Mouse (Mus musculus): ENCODE measurements at regions not wholly inside any gene's neighbourhood (a gene's known extent, or its start where the extent isn't known, plus 50 kb on each side); places are given as distances from the start of the nearest gene placed in this dataset.
A peak's percentile ranks its signal among the peaks of the same experiment; 100 is the strongest.

DNA sequence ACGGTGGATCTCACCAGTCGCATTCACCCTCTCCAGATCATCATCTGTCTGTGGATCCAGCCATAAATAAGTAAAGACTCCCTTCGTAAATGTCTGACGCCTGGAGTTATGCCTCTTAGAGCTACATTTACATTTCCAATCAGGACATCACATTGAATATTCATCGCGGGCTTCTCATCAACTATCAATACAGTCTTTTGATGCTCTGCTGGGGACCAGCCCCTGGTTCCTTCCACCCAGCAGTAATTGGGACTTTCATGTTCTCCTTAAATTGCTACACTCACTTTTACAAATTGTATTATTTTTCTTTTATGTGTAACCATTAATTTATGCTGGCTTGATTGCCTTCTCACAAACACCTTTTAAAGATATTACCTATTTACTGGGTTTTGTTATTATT, 125.7 kb upstream of the Cnr1 start:
- Histone ChIP-seq H3K4me1 (replicated peaks) (no peaks in the 10 kb centered on the region), H3K9me3 (no peaks in the 10 kb centered on the region), H3K4me3 (replicated peaks) (no peak overlapping the region), H3K27me3 (no peaks in the 10 kb centered on the region), H3K4me2 (no peak overlapping the region), H3K36me3 (no peaks in the 10 kb centered on the region), H3K27ac (no peak overlapping the region), H3K9ac (replicated peaks) (no peak overlapping the region)
- 88% methylated on average over 6 of the region's 6 CpGs for WGBS
- no peak for ATAC-seq (ENCODE audit: insufficient number of reproducible peaks, insufficient read depth, low FRiP score, low TSS enrichment, low read depth)

DNA sequence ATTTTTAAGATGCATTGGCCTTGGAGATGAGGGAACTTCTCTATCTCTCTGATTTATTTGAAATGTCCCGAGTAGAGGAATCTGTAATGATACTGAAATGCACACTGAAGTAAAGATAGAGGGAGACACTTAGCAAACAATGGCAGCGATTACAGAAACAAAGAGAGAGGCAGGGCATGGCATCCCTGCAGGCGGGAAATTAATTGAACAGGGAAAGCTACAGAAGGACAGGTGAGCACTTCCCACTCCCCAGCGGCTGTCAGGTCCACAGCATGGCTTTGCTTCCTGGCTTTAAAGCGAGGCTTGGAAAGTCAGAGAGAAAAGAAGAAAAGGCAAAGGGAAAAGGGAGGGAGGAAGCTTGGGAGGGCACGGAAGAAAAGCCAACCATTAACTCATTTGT, 125.3 kb upstream of the Cnr1 start:
- no peaks in the 10 kb centered on the region for H3K4me1 ChIP-seq (replicated peaks)
- ATAC-seq (ENCODE audit: insufficient number of reproducible peaks, insufficient read depth, low FRiP score, low TSS enrichment, low read depth), result no peak
- no peaks in the 10 kb centered on the region for H3K9me3 ChIP-seq
- H3K27me3 ChIP-seq, result no peaks in the 10 kb centered on the region
- H3K4me3 ChIP-seq (replicated peaks), result no peak overlapping the region
- no peak overlapping the region for H3K27ac ChIP-seq
- WGBS, result 49% methylated on average over 6 of the region's 6 CpGs
- H3K4me2 ChIP-seq, result no peak overlapping the region
- no peaks in the 10 kb centered on the region for H3K36me3 ChIP-seq
- H3K9ac ChIP-seq (replicated peaks), result no peak overlapping the region

DNA sequence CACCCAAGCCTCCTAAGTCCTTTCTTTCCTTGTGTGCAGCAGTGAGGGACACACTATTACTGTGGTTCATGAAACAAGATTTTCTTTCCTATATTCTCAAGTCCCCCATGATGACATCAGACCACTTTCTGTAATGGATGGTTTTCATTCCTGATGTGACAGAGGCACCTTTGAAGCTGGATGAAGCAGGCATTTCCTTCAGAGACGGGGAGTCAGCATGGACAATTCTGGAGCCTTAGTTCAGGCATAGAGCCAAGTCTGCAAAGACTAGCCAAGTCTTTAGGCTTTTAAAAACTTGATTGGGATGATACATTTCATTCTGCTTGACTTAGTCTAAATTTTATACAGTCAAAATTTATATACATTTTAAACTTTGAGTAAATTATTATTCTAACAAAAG, 124.6 kb upstream of the Cnr1 start:
- H3K27me3 ChIP-seq, result no peaks in the 10 kb centered on the region
- H3K9me3 ChIP-seq, result no peaks in the 10 kb centered on the region
- no peaks in the 10 kb centered on the region for H3K4me1 ChIP-seq (replicated peaks)
- H3K27ac ChIP-seq, result no peak overlapping the region
- 59% methylated on average over 1 of the region's 1 CpGs for WGBS
- no peak overlapping the region for H3K4me2 ChIP-seq
- no peak overlapping the region for H3K4me3 ChIP-seq (replicated peaks)
- no peaks in the 10 kb centered on the region for H3K36me3 ChIP-seq
- no peak for ATAC-seq (ENCODE audit: insufficient number of reproducible peaks, insufficient read depth, low FRiP score, low TSS enrichment, low read depth)
- no peak overlapping the region for H3K9ac ChIP-seq (replicated peaks)

DNA sequence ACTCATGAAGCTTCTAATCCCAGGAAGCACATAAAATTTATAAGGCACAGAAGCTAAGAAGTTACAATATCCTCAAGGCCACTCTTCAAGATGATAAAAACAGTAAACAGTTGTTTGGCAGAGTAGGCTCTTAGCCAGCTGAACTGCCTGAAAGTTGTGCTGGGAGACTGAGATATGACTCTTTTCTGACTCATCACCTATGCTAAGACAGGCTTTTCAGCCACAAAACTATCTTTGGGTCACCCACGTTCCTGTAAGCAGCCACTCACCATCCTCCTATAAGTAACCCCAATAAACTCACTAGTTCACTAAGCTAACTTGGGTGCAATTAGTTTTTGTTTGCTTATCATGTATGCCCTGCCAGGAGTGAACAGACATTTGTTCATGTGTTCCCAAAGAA, 112.1 kb upstream of the Cnr1 start:
- Histone ChIP-seq H3K9me3 (no peaks in the 10 kb centered on the region), H3K4me2 (no peak overlapping the region), H3K4me1 (replicated peaks) (no peaks in the 10 kb centered on the region), H3K36me3 (no peaks in the 10 kb centered on the region), H3K4me3 (replicated peaks) (no peak overlapping the region), H3K9ac (replicated peaks) (no peak overlapping the region), H3K27ac (no peak overlapping the region), H3K27me3 (no peaks in the 10 kb centered on the region)
- WGBS, result 71% methylated on average over 1 of the region's 1 CpGs
- ATAC-seq (ENCODE audit: insufficient number of reproducible peaks, insufficient read depth, low FRiP score, low TSS enrichment, low read depth), result no peak

DNA sequence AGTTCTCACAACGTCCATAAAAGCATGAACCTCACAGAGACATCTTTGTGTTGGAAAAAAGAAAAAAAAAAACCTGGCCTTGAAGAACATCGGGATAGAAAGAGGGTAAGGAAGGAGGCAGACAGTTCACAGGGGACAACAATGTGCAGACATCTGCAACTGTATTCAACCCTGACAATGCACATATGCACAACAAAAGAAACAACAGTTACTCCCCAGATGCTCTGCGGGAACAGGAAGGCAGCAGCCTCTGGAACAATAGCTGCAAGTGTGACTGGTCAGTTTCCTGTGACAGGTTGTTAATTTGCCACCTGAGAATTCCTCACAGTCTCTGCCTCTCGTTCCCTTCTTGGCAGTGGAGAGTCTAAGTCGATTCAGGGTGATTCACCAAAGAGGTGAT, 100.5 kb upstream of the Cnr1 start:
- no peaks in the 10 kb centered on the region for H3K36me3 ChIP-seq
- no peak overlapping the region for H3K9ac ChIP-seq (replicated peaks)
- H3K4me1 ChIP-seq (replicated peaks), result peaks cover 8% of the 10 kb centered on the region; the same call in 1 of the 2 replicates
- H3K27ac ChIP-seq, result no peak overlapping the region
- H3K4me3 ChIP-seq (replicated peaks), result no peak overlapping the region
- no peaks in the 10 kb centered on the region for H3K27me3 ChIP-seq
- ATAC-seq (ENCODE audit: insufficient number of reproducible peaks, insufficient read depth, low FRiP score, low TSS enrichment, low read depth), result no peak
- H3K9me3 ChIP-seq, result no peaks in the 10 kb centered on the region
- 2% methylated on average over 5 of the region's 5 CpGs for WGBS
- H3K4me2 ChIP-seq, result no peak overlapping the region

DNA sequence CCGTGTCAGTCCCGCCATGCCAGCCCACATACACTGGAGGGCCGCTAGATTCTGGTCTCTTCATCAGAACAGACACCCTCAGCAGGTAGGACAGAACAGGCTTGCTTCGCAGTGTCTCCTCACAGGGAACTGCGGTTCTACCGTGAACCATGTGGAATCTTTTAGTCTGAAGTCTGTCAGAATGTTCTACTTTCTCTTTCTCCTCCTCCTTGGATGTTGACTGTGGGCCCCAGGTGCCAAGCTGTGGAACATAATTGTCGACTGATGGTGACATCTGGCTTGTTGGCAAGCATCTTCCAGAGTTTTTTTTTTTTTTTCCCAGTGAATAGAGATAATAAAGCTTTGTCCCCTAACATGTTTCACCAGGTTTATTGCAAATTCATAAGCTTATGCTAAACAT, 91.3 kb upstream of the Cnr1 start:
- Histone ChIP-seq H3K27me3 (no peaks in the 10 kb centered on the region), H3K4me1 (replicated peaks) (no peaks in the 10 kb centered on the region), H3K27ac (no peak overlapping the region), H3K36me3 (no peaks in the 10 kb centered on the region), H3K4me2 (no peak overlapping the region), H3K4me3 (replicated peaks) (no peak overlapping the region), H3K9me3 (no peaks in the 10 kb centered on the region), H3K9ac (replicated peaks) (no peak overlapping the region)
- ATAC-seq (ENCODE audit: insufficient number of reproducible peaks, insufficient read depth, low FRiP score, low TSS enrichment, low read depth), result no peak
- 82% methylated on average over 7 of the region's 7 CpGs for WGBS

DNA sequence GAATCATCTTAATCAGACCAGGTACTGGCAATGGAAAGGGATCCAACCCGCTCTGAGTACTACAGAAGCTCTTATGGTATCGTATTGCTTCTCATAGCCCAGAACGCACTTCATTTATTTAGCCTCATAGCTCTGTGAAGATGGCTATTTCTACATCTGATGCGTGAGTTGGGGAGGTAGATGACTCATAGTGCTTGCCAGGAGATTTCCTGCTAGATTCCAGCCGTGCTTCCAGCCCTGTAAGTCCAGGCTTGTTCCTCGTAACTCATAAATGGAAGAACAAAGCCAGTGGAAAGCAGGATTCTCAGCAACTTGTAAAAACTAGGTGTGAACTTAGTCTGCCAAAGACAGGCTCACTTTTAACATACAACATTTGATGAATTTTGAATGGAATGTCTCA, 86.0 kb upstream of the Cnr1 start:
- Histone ChIP-seq H3K4me1 (replicated peaks) (no peaks in the 10 kb centered on the region), H3K27me3 (no peaks in the 10 kb centered on the region), H3K27ac (no peak overlapping the region), H3K9ac (replicated peaks) (no peak overlapping the region), H3K4me2 (no peak overlapping the region), H3K36me3 (no peaks in the 10 kb centered on the region), H3K9me3 (no peaks in the 10 kb centered on the region), H3K4me3 (replicated peaks) (no peak overlapping the region)
- ATAC-seq (ENCODE audit: insufficient number of reproducible peaks, insufficient read depth, low FRiP score, low TSS enrichment, low read depth), result no peak
- WGBS, result 82% methylated on average over 6 of the region's 6 CpGs

DNA sequence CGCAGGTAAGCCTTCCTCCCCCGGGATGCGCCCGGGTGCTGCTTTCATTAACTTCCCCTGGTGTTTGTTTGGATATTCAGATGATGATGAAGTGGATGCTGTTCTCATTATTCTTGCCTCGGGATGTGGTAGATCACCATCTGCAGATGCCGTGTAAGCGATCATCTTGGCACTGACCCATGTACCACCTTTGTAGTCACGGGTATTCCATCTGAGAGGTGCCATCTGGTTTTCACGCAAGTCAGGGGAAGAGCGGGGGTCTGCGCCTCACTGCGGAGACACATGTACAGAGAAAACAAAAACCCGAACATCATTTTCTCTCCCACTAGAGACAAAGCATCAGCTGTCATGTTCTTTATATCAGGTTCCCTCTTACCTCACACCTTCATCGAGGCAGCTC, 84.3 kb upstream of the Cnr1 start:
- Histone ChIP-seq H3K36me3 (no peaks in the 10 kb centered on the region), H3K27me3 (no peaks in the 10 kb centered on the region), H3K4me3 (replicated peaks) (no peak overlapping the region), H3K27ac (no peak overlapping the region), H3K9me3 (no peaks in the 10 kb centered on the region), H3K4me1 (replicated peaks) (no peaks in the 10 kb centered on the region), H3K4me2 (no peak overlapping the region), H3K9ac (replicated peaks) (no peak overlapping the region)
- WGBS, result 82% methylated on average over 14 of the region's 14 CpGs
- ATAC-seq (ENCODE audit: insufficient number of reproducible peaks, insufficient read depth, low FRiP score, low TSS enrichment, low read depth), result no peak

DNA sequence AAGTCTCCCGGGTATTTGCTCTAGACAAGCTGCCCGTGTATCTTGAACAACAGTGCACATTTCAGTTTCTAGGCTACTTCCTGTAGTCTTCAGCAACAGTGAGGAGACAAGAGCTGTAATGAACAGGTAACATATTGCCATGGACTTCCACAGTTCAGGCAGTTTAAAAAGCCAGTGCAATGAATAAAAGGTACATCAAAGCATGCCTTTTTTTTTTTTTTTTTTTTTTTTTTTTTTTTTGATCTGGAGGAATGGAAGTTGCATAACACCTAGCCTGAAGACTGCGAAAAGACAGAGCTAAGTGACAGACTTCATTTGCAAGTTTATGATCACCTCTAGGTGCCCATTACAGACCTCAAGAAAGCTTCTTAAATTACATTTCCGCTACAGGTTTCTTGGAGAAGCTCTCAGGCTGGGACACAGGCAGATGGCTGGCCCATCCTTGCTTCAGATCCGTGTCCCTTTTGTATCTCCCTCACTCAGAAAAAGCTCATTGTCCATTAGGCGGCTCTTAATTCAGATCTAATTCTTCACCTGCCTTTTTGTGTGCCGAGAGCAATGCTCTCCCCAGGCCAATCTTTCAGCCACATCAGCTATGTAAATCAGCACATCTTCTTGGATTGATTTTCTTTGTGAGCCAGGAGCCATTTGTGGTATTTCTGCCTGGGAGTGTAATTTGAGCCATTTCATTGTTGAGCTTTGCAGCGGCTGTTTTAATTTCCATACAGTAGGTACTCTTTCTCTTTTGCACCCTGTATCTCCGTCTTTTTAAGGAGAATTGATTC, 78.6 kb upstream of the Cnr1 start:
- Histone ChIP-seq H3K4me2 (0 out of 2 replicates have a peak overlapping the region, but pooled peaks have one; percentile 8), H3K9me3 (no peaks in the 10 kb centered on the region), H3K9ac (replicated peaks) (no peak overlapping the region), H3K27me3 (no peaks in the 10 kb centered on the region), H3K4me3 (replicated peaks) (no peak overlapping the region), H3K27ac (no peak overlapping the region), H3K4me1 (replicated peaks) (peaks cover 6% of the 10 kb centered on the region; the same call in 1 of the 2 replicates), H3K36me3 (no peaks in the 10 kb centered on the region)
- ATAC-seq (ENCODE audit: insufficient number of reproducible peaks, insufficient read depth, low FRiP score, low TSS enrichment, low read depth), result no peak
- WGBS, result 34% methylated on average over 9 of the region's 9 CpGs

DNA sequence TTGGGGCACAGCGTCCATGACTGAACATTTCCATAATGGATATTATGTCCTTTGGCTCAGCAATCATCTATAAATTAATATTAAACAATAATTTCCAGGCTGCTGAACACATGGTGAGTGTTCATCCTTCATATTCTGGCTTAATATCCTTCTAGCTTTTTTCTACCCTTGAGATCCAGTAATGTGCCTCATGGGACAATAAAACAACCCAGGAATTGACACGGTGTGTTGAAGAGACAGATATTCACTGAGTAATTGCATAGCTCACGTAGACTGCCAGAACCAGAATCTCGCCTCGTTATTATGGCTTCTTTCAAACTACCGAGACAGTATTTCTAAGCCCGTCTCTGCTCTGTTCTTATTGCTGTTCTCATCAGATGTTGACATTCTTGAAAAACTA, 74.1 kb upstream of the Cnr1 start:
- WGBS, result 74% methylated on average over 7 of the region's 7 CpGs
- no peak overlapping the region for H3K4me3 ChIP-seq (replicated peaks)
- H3K4me2 ChIP-seq, result no peak overlapping the region
- H3K4me1 ChIP-seq (replicated peaks), result peaks cover 6% of the 10 kb centered on the region; the same call in 1 of the 2 replicates
- no peaks in the 10 kb centered on the region for H3K36me3 ChIP-seq
- H3K27me3 ChIP-seq, result no peaks in the 10 kb centered on the region
- no peak overlapping the region for H3K27ac ChIP-seq
- no peaks in the 10 kb centered on the region for H3K9me3 ChIP-seq
- no peak overlapping the region for H3K9ac ChIP-seq (replicated peaks)
- ATAC-seq (ENCODE audit: insufficient number of reproducible peaks, insufficient read depth, low FRiP score, low TSS enrichment, low read depth), result no peak

DNA sequence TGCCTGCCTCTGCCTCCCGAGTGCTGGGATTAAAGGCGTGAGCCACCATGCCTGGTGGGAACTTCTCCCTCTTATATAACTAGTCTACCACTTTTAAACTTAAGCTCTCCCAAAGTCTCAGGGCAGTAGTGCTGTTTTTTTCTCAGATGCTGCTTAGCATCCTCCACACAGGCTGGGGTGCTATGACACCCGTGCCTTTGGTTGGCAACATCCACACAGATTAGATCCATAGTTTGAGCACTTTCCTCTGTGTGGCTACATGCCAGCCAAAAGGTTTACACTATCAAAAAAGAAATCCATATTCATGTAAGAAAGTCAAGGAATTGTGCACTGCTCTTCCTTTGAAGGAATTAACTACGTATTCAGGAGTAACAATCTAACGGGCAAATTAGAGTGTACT, 72.1 kb upstream of the Cnr1 start:
- Histone ChIP-seq H3K9ac (replicated peaks) (no peak overlapping the region), H3K4me1 (replicated peaks) (no peaks in the 10 kb centered on the region), H3K4me3 (replicated peaks) (no peak overlapping the region), H3K9me3 (no peaks in the 10 kb centered on the region), H3K27ac (no peak overlapping the region), H3K27me3 (no peaks in the 10 kb centered on the region), H3K4me2 (no peak overlapping the region), H3K36me3 (no peaks in the 10 kb centered on the region)
- 88% methylated on average over 5 of the region's 5 CpGs for WGBS
- ATAC-seq (ENCODE audit: insufficient number of reproducible peaks, insufficient read depth, low FRiP score, low TSS enrichment, low read depth), result no peak

DNA sequence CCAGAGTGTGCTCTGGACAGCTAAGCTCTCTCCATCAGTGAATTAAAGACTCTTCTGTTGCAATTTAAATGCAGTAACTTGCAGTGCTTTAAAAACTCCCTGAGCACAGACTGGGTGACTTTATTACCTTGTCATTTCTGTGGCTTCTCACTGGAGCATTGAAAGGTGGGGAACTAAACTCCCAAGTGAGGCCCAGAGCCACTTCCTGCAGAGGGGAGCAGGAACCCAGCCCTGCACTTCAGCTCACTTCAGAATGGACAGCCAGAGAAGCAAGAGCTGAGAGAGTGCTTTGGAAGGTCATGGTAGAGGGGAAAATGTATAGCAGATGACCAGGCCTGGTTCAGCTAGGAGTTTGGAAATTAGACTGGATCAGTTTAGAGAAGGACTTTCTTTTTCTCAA, 69.3 kb upstream of the Cnr1 start:
- no peak overlapping the region for H3K27ac ChIP-seq

More for the DNA sequence above, 69.3 kb upstream of the Cnr1 start:
- no peak overlapping the region for H3K4me2 ChIP-seq
- H3K27me3 ChIP-seq, result no peaks in the 10 kb centered on the region
- H3K9me3 ChIP-seq, result no peaks in the 10 kb centered on the region
- no peak for ATAC-seq (ENCODE audit: insufficient number of reproducible peaks, insufficient read depth, low FRiP score, low TSS enrichment, low read depth)
- H3K36me3 ChIP-seq, result no peaks in the 10 kb centered on the region
- H3K4me1 ChIP-seq (replicated peaks), result no peaks in the 10 kb centered on the region
- H3K4me3 ChIP-seq (replicated peaks), result no peak overlapping the region
- H3K9ac ChIP-seq (replicated peaks), result no peak overlapping the region
